Mouse (Mus musculus) small intestine, adult 2 months (tissue): ENCODE results near the gene Tmem41a.

ENCODE experiments used
- CTCF ChIP-seq: fragments of 200-500 bp; IDR thresholded peaks from 2 replicates; pipeline ENCODE4 v1.5.1; 2012; ENCODE audit warnings: low read depth, mild to moderate bottlenecking, control low read depth, inconsistent platforms, low read length, moderate library complexity, mixed read lengths; ENCODE audit not compliant: insufficient replicate concordance, insufficient read length; ENCODE audit errors: extremely low read depth
- POLR2A ChIP-seq: fragments of 200-500 bp; IDR thresholded peaks from 2 replicates; pipeline ENCODE4 v1.6.1; 2012; ENCODE audit warnings: low read depth, mild to moderate bottlenecking, control low read depth, inconsistent platforms, low read length, moderate library complexity

DNA sequence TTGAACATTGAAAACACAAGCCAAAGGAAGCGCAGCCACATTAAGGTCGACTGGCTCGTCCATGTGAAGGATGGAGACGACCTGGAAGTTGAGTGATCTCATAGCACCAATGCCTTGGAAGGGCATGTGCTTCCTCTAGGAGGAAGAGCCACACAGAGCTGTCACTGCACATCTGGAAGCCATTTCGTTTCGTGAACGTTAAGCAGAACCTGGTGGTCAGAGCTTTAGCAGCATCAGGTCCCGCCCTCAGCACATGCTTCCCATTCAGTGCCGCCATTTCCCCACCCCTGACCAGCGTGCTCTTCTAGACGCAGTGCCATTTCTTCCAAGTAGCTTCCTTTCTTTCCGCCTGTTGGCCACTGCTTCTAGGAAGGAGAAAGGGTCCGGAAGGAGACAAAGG is 18.9 kb downstream of the Tmem41a start:
- TF ChIP-seq CTCF (no peak), POLR2A (no peak)
